Mouse (Mus musculus) lung, postnatal 10 days (tissue): ENCODE data around the gene Tulp3.
"Not testable (repeated sequence)": the region's sequence is repeated elsewhere in the genome, so short reads cannot be mapped to it uniquely, and the experiment has no call there.

Experiments used
- DNase-seq: peaks from one replicate; pipeline ENCODE4 v3.0.0; 2021

The Tulp3 gene

GRCm38 (mm10) chr6:128355201-128355681 lies 410 bp downstream of the Tulp3 start:
- DNase-seq = peak; percentile 57

GRCm38 (mm10) chr6:128354140-128354539 lies 1.5 kb downstream of the Tulp3 start:
- DNase-seq = no peak

- peak; percentile 39 for DNase-seq
Observed at GRCm38 (mm10) chr6:128349711-128350110, 5.9 kb downstream of the Tulp3 start.

GRCm38 (mm10) chr6:128346782-128347181 lies 8.9 kb downstream of the Tulp3 start:
- DNase-seq = no peak

- no peak for DNase-seq
Observed at GRCm38 (mm10) chr6:128345623-128346022, 10.0 kb downstream of the Tulp3 start.

- no peak for DNase-seq
Observed at GRCm38 (mm10) chr6:128341956-128342723, 13.5 kb downstream of the Tulp3 start.

GRCm38 (mm10) chr6:128338876-128339275 lies 16.8 kb downstream of the Tulp3 start:
- DNase-seq = peak; percentile 31

- DNase-seq = no peak
Observed at GRCm38 (mm10) chr6:128337467-128337866, 18.2 kb downstream of the Tulp3 start.

- DNase-seq = peak; percentile 91
Observed at GRCm38 (mm10) chr6:128334397-128335124, 21.1 kb downstream of the Tulp3 start.

- peak; percentile 69 for DNase-seq
Observed at GRCm38 (mm10) chr6:128318317-128318716, 37.3 kb downstream of the Tulp3 start.

- no peak for DNase-seq
Observed at GRCm38 (mm10) chr6:128315597-128315996, 40.1 kb downstream of the Tulp3 start.

GRCm38 (mm10) chr6:128314796-128315195 lies 40.9 kb downstream of the Tulp3 start:
- no peak for DNase-seq

GRCm38 (mm10) chr6:128308311-128308710 lies 47.3 kb downstream of the Tulp3 start:
- DNase-seq = peak; percentile 75

- DNase-seq = no peak
Observed at GRCm38 (mm10) chr6:128304801-128305200, 50.9 kb downstream of the Tulp3 start.

- not testable (repeated sequence) for DNase-seq
Observed at GRCm38 (mm10) chr6:128302640-128303039, 53.0 kb downstream of the Tulp3 start.

GRCm38 (mm10) chr6:128301891-128302290 lies 53.8 kb downstream of the Tulp3 start:
- no peak for DNase-seq

GRCm38 (mm10) chr6:128301458-128301857 lies 54.2 kb downstream of the Tulp3 start:
- no peak for DNase-seq

- DNase-seq = peak; percentile 90
Observed at GRCm38 (mm10) chr6:128300134-128301001, 55.3 kb downstream of the Tulp3 start, which contains the start of gene Tead4. Gene Tead4, minus strand, starts transcription at chr6:128300823.

- peak; percentile 21 for DNase-seq
Observed at GRCm38 (mm10) chr6:128299292-128300133, 56.1 kb downstream of the Tulp3 start.

GRCm38 (mm10) chr6:128298246-128298645 lies 57.4 kb downstream of the Tulp3 start:
- no peak for DNase-seq

- DNase-seq = no peak
Observed at GRCm38 (mm10) chr6:128296750-128297393, 58.8 kb downstream of the Tulp3 start.
